8 mouse cellular contexts compared by ENCODE assay signal in genomic region chr5:36529698-36530097, GRCm38 (mm10). TPM values are rescaled to one million over a fixed set of nuclear protein-coding genes. Genes with fewer than 3 reads are reported as not detected.
DNase-seq lines count a peak whose midpoint lies in the region; ATAC-seq and TF ChIP-seq lines count a peak whose summit lies in the region.

No protein-coding gene starts in this region.

- no peak for TF ChIP-seq CTCF in heart, adult 2 months (IDR thresholded peaks at IDR 0.05)
- TF ChIP-seq CTCF in thymus, adult 2 months (IDR thresholded peaks at IDR 0.05; ENCODE audit: borderline replicate concordance, control insufficient read depth, extremely low read depth, insufficient read depth, low read length, poor library complexity): no peak

- no peak for ATAC-seq in liver, embryonic 11.5 days (replicated peaks; ENCODE audit: low FRiP score)
- no peak; the same call in 1 of the 2 replicates for ATAC-seq in erythroid progenitor cell, adult 5-6 weeks (replicated peaks; ENCODE audit: low FRiP score, poor library complexity, severe bottlenecking)

- 2% methylated on average over 5 of the region's 5 CpGs for WGBS in heart, adult 2 months
- WGBS in thymus, adult 2 months: 33% methylated on average over 5 of the region's 5 CpGs
- 18% methylated on average over 5 of the region's 5 CpGs for WGBS in liver, embryonic 11.5 days

- H3K36me3 ChIP-seq in heart, adult 2 months (ENCODE audit: control insufficient read depth, insufficient read depth, low read length): no peaks in the 10 kb centered on the region
- no peaks in the 10 kb centered on the region for H3K36me3 ChIP-seq in thymus, adult 2 months (ENCODE audit: control insufficient read depth, insufficient read depth, low read length)
- 0 out of 2 replicates have a peak, but pooled peaks cover 2% of the 10 kb centered on the region for H3K36me3 ChIP-seq in liver, embryonic 11.5 days (ENCODE audit: control insufficient read depth, insufficient read depth, low read length)

- H3K4me2 ChIP-seq in liver, embryonic 11.5 days: peak overlapping the region; percentile 84

- TF ChIP-seq EP300 in heart, adult 2 months (IDR thresholded peaks at IDR 0.05; ENCODE audit: insufficient read depth, low read depth, low read length): no peak

- DNase-seq in heart, adult 2 months: no peak
- DNase-seq in heart, postnatal 10 days: no peak
- DNase-seq in thymus, adult 2 months: no peak
- no peak for DNase-seq in thymus, postnatal 14 days
- no peak for DNase-seq in liver, embryonic 11.5 days (ENCODE audit: low spot score)
- DNase-seq in frontal cortex, postnatal 14 days (ENCODE audit: low spot score in 2 of 2): no peak
- no peak for DNase-seq in T-cell, adult 2 months (ENCODE audit: low spot score)

- H3K79me2 ChIP-seq in heart, adult 2 months (replicated peaks; ENCODE audit: control insufficient read depth, insufficient read depth, low read length): peaks cover 4% of the 10 kb centered on the region; the same call in 1 of the 2 replicates

- intact Hi-C loops in heart, adult 2 months (cut with DNase I): loop anchor here (1.0 to 5.0 kb wide), 2 partner anchors 53 to 213 kb away; no protein-coding TSS in a partner anchor
- intact Hi-C loops in heart, postnatal 10 days (cut with DNase I): loop anchor here (2.0 kb wide), 1 partner anchor 53 kb away; no protein-coding TSS in a partner anchor

- peak overlapping the region; percentile 79 for H3K27ac ChIP-seq in heart, adult 2 months
- H3K27ac ChIP-seq in thymus, adult 2 months (ENCODE audit: control insufficient read depth, insufficient read depth, low read length): no peak overlapping the region
- peak overlapping the region; percentile 73; the same call in 1 of the 2 replicates for H3K27ac ChIP-seq in liver, embryonic 11.5 days (ENCODE audit: low read depth, low read length)

- peak overlapping the region; percentile 64 for H3K4me3 ChIP-seq in heart, adult 2 months
- H3K4me3 ChIP-seq in thymus, adult 2 months (ENCODE audit: control insufficient read depth, insufficient read depth, low read length): peak overlapping the region; percentile 64
- peak overlapping the region; percentile 87 for H3K4me3 ChIP-seq in liver, embryonic 11.5 days (ENCODE audit: low read depth, low read length)

- H3K9me3 ChIP-seq in liver, embryonic 11.5 days (ENCODE audit: control insufficient read depth, low read length): no peaks in the 10 kb centered on the region

- TF ChIP-seq POLR2A in heart, adult 2 months (IDR thresholded peaks at IDR 0.05; ENCODE audit: insufficient read depth, low read depth, low read length): no peak
- no peak for TF ChIP-seq POLR2A in thymus, adult 2 months (IDR thresholded peaks at IDR 0.05; ENCODE audit: control insufficient read depth, extremely low read depth, insufficient read depth, low read length, poor library complexity)

- peak overlapping the region; percentile 91 for H3K9ac ChIP-seq in heart, adult 2 months (ENCODE audit: low read depth, low read length)
- H3K9ac ChIP-seq in liver, embryonic 11.5 days (ENCODE audit: low read depth, low read length): peak overlapping the region; percentile 87

- no peaks in the 10 kb centered on the region for H3K27me3 ChIP-seq in heart, adult 2 months (ENCODE audit: control insufficient read depth, insufficient read depth, low read length)
- no peaks in the 10 kb centered on the region for H3K27me3 ChIP-seq in thymus, adult 2 months (ENCODE audit: control insufficient read depth, insufficient read depth, low read length)
- no peaks in the 10 kb centered on the region for H3K27me3 ChIP-seq in liver, embryonic 11.5 days (replicated peaks; ENCODE audit: control insufficient read depth, insufficient read depth, low read length)

- H3K4me1 ChIP-seq in heart, adult 2 months (ENCODE audit: control insufficient read depth, insufficient read depth, low read length): peaks cover 10% of the 10 kb centered on the region
- H3K4me1 ChIP-seq in thymus, adult 2 months (replicated peaks; ENCODE audit: control insufficient read depth, insufficient read depth, low read length): peaks cover 13% of the 10 kb centered on the region
- peaks cover 23% of the 10 kb centered on the region for H3K4me1 ChIP-seq in liver, embryonic 11.5 days (replicated peaks; ENCODE audit: control insufficient read depth, insufficient read depth, low read length)

RNA-seq across cellular contexts. Expression of gene Ccdc96, which starts 45.3 kb away (rescaled TPM):
- under 1 TPM; 0.21 to 0.39 TPM for total RNA-seq in heart, adult 2 months (2021)
- polyA plus RNA-seq in heart, adult 2 months (2012; rRNA removed): 0.09 and 0.14 TPM in 2 replicates
- total RNA-seq in heart, postnatal 10 days (2021): under 1 TPM; 0.14 to 0.22 TPM
- polyA plus RNA-seq in thymus, adult 2 months (2012; rRNA removed): 0.07 and 0.08 TPM in 2 replicates
- polyA plus RNA-seq in liver, embryonic 11.5 days (2014; fragmentation: Nextera tagmentation; extraction: Ambion mirVana): 0.26 and 0.34 TPM in 2 replicates
- total RNA-seq in erythroid progenitor cell, adult 5-6 weeks (2015; ENCODE audit: low replicate concordance): 1.7 and 2.9 TPM in 2 replicates
- 1.8 and 2.7 TPM in 2 replicates for total RNA-seq in erythroid progenitor cell, adult 5-6 weeks (2017; ENCODE audit: low replicate concordance)

RNA-seq across cellular contexts. Expression of gene Tada2b, which starts 45.6 kb away (rescaled TPM):
- total RNA-seq in heart, adult 2 months (2021): 10 to 100 TPM; 13.5 to 16.9 TPM
- polyA plus RNA-seq in heart, adult 2 months (2012; rRNA removed): 8.5 and 11.5 TPM in 2 replicates
- 10 to 100 TPM; 18.3 to 20.1 TPM for total RNA-seq in heart, postnatal 10 days (2021)
- polyA plus RNA-seq in thymus, adult 2 months (2012; rRNA removed): 15.8 and 16.7 TPM in 2 replicates
- polyA plus RNA-seq in liver, embryonic 11.5 days (2014; fragmentation: Nextera tagmentation; extraction: Ambion mirVana): 2.8 and 3.1 TPM in 2 replicates
- 10.5 and 13.8 TPM in 2 replicates for total RNA-seq in erythroid progenitor cell, adult 5-6 weeks (2015; ENCODE audit: low replicate concordance)
- 7.6 and 16.3 TPM in 2 replicates for total RNA-seq in erythroid progenitor cell, adult 5-6 weeks (2017; ENCODE audit: low replicate concordance)
